Mouse (Mus musculus) thymus, adult 2 months (tissue): Measurements from ENCODE around the gene Olfr1120. TPM values are rescaled to one million over a fixed set of nuclear protein-coding genes. Genes with fewer than 3 reads are reported as not detected.
"Not testable (repeated sequence)": the region's sequence is repeated elsewhere in the genome, so short reads cannot be mapped to it uniquely, and the experiment has no call there.

Experiments
- DNase-seq: peaks from one replicate; pipeline ENCODE4 v3.0.0; 2021
- H3K27ac ChIP-seq: fragments of 200-500 bp; 2 replicates; pipeline ENCODE4 v1.5.1; 2012; ENCODE audit warnings: low read length, control low read depth; ENCODE audit not compliant: control insufficient read depth, insufficient read depth
- H3K27me3 ChIP-seq: fragments of 200-500 bp; 2 replicates; pipeline ENCODE4 v1.6.1; 2012; ENCODE audit warnings: mild to moderate bottlenecking, low read length, moderate library complexity, mixed read lengths; ENCODE audit not compliant: control insufficient read depth, insufficient read depth
- H3K36me3 ChIP-seq: fragments of 200-500 bp; 2 replicates; pipeline ENCODE4 v1.6.1; 2012; ENCODE audit warnings: mild to moderate bottlenecking, low read length, moderate library complexity; ENCODE audit not compliant: control insufficient read depth, insufficient read depth
- H3K4me1 ChIP-seq: fragments of 200-500 bp; replicated peaks from 2 replicates; pipeline ENCODE4 v1.6.1; 2012; ENCODE audit warnings: low read length; ENCODE audit not compliant: control insufficient read depth, insufficient read depth
- H3K4me3 ChIP-seq: fragments of 200-500 bp; 2 replicates; pipeline ENCODE4 v1.5.1; 2012; ENCODE audit warnings: mild to moderate bottlenecking, low read length, control low read depth, moderate library complexity; ENCODE audit not compliant: control insufficient read depth, insufficient read depth
- CTCF ChIP-seq: fragments of 200-500 bp; IDR thresholded peaks from 2 replicates; pipeline ENCODE4 v1.5.1; 2012; ENCODE audit warnings: mild to moderate bottlenecking, control low read depth, low read length, moderate library complexity, borderline replicate concordance; ENCODE audit not compliant: control insufficient read depth, poor library complexity, insufficient read depth; ENCODE audit errors: extremely low read depth
- POLR2A ChIP-seq: fragments of 200-500 bp; IDR thresholded peaks from 2 replicates; pipeline ENCODE4 v1.6.1; 2012; ENCODE audit warnings: mild to moderate bottlenecking, low read length, control low read depth, moderate library complexity; ENCODE audit not compliant: control insufficient read depth, poor library complexity, insufficient read depth; ENCODE audit errors: extremely low read depth
- WGBS: fragments of 180-500 bp; shearing (Covaris S2); methylation state at CpG from one replicate; pipeline ENCODE4 v1.1.7; 2018; 5-methylcytosine and 5-hydroxymethylcytosine counted together
- polyA plus RNA-seq: library from polyadenylated mRNA; depleted of rRNA; stranded (reverse); fragments of >200 nt; gene quantifications from 2 replicates; pipeline ENCODE4 v1.2.3, GENCODE M21; 2012; rRNA removed

The Olfr1120 gene
- polyA plus RNA-seq = not detected in 2 replicates

DNA sequence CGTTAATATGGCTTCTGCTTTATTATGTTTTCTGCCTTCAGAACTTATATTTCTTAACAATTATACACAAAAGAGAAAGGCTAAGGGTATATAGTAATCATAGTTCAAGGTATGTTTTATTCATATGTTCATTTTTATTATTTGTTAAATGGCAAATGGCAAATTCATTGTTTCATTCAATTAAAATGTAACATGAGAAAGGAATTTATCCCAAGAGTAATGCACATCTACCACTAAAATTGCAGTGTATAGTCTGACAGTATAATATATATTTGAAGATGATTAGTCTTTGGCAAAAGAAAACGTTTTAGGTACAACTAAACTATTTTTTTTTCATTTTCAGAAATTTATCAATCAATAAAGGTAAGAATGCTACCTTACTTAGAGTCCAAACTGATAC is at the start of gene Olfr1120:
Gene Olfr1120, plus strand, starts transcription at position 301 of the 400 bp plus-strand sequence.
- 62% methylated on average over 2 of the region's 2 CpGs for WGBS
- Histone ChIP-seq H3K4me3 (no peak within 1 kb of the TSS), H3K27ac (no peak within 1 kb of the TSS), H3K4me1 (no peaks in the 10 kb centered on the region), H3K27me3 (no peaks in the 10 kb centered on the region), H3K36me3 (no peaks in the 10 kb centered on the region)
- TF ChIP-seq CTCF (no peak), POLR2A (no peak)
- DNase-seq = no peak

DNA sequence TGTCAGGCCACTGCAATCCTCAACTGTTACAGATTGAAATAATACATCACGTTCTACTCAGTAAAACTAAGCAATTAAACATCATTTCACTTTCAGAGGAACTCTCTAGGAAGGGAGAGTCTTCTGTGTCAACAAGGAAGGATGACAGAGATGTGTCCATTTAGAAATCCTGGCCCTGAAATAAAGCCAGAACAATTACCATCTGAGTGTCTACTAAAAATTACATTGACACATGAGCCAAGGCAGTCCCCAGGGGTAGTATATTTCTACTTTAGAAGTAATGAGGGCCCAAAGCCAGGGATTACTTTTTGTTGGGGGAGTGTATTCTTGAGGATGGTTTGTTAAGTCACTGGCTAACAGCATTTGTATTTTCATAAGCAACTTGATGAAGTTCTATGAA is 47.3 kb upstream of the Olfr1120 start, which contains the start of gene Olfr1118:
Gene Olfr1118, plus strand, starts transcription at position 301 of the 400 bp plus-strand sequence.
- Histone ChIP-seq H3K4me3 (no peak within 1 kb of the TSS), H3K27ac (no peak within 1 kb of the TSS), H3K36me3 (no peaks in the 10 kb centered on the region), H3K27me3 (no peaks in the 10 kb centered on the region), H3K4me1 (no peaks in the 10 kb centered on the region)
- DNase-seq = no peak
- TF ChIP-seq POLR2A = no peak
- TF ChIP-seq CTCF = no peak
- 77% methylated on average over 1 of the region's 1 CpGs for WGBS

GRCm38 (mm10) chr2:87360121-87360520 is 5.5 kb downstream of the Olfr1120 start:
- H3K27me3 ChIP-seq, H3K4me1 ChIP-seq, H3K36me3 ChIP-seq, H3K27ac ChIP-seq, H3K4me3 ChIP-seq, DNase-seq: not testable (repeated sequence)
- 92% methylated on average over 2 of the region's 2 CpGs for WGBS

GRCm38 (mm10) chr2:87369595-87369994 is 15.0 kb downstream of the Olfr1120 start, which contains the start of gene Olfr1121:
Gene Olfr1121 (plus strand): TSS chr2:87369895.
- DNase-seq = no peak
- 34% methylated on average over 1 of the region's 1 CpGs for WGBS
- TF ChIP-seq POLR2A (no peak), CTCF (no peak)
- H3K36me3 ChIP-seq = no peaks in the 10 kb centered on the region
- H3K27ac ChIP-seq = no peak within 1 kb of the TSS
- no peaks in the 10 kb centered on the region for H3K4me1 ChIP-seq
- H3K27me3 ChIP-seq = no peaks in the 10 kb centered on the region
- H3K4me3 ChIP-seq = no peak within 1 kb of the TSS

- Histone ChIP-seq H3K4me3 (no peak overlapping the region), H3K36me3 (no peaks in the 10 kb centered on the region), H3K27me3 (no peaks in the 10 kb centered on the region), H3K27ac (no peak overlapping the region), H3K4me1 (no peaks in the 10 kb centered on the region)
- 92% methylated on average over 4 of the region's 4 CpGs for WGBS
- TF ChIP-seq CTCF = no peak
- TF ChIP-seq POLR2A = no peak
- DNase-seq = no peak
Observed at GRCm38 (mm10) chr2:87371726-87372125, 17.1 kb downstream of the Olfr1120 start.

- Histone ChIP-seq H3K27me3 (no peaks in the 10 kb centered on the region), H3K27ac (no peak overlapping the region), H3K4me1 (no peaks in the 10 kb centered on the region), H3K4me3 (no peak overlapping the region), H3K36me3 (no peaks in the 10 kb centered on the region)
- 77% methylated on average over 2 of the region's 2 CpGs for WGBS
- TF ChIP-seq POLR2A = no peak
- no peak for TF ChIP-seq CTCF
- DNase-seq = no peak
Observed at GRCm38 (mm10) chr2:87383935-87384334, 29.3 kb downstream of the Olfr1120 start.

DNA sequence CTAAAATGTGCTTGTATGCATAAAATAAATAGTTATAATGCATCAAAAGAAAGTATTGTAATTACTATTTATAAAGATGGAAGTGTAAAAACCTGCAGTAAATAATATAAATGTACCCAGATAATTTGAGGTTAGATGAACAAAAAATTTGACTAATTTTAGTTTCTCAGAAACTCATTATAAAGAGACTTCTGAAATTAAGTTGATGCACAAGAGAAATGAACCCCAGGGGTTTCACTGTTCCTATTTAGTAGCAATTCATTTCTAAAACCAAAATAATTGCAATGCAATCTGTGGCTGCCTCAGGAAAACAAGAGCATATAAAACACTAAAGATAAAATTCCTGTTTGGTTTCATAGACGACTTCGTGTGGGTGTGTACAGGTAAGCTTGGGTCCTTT is 30.9 kb downstream of the Olfr1120 start, which contains the start of gene Olfr1122:
Gene Olfr1122, plus strand, starts transcription at position 301 of the 400 bp plus-strand sequence.
- 89% methylated on average over 2 of the region's 2 CpGs for WGBS
- no peaks in the 10 kb centered on the region for H3K36me3 ChIP-seq

GRCm38 (mm10) chr2:87393605-87394004 is 39.0 kb downstream of the Olfr1120 start:
- not testable (repeated sequence) for DNase-seq, H3K4me3 ChIP-seq, H3K36me3 ChIP-seq, H3K27me3 ChIP-seq, H3K4me1 ChIP-seq, H3K27ac ChIP-seq
- 91% methylated on average over 5 of the region's 5 CpGs for WGBS

More for the DNA sequence above, 30.9 kb downstream of the Olfr1120 start, which contains the start of gene Olfr1122:
- H3K27ac ChIP-seq = no peak within 1 kb of the TSS
- no peak for DNase-seq
- no peak for TF ChIP-seq POLR2A
- TF ChIP-seq CTCF = no peak
- H3K4me1 ChIP-seq = no peaks in the 10 kb centered on the region
- no peak within 1 kb of the TSS for H3K4me3 ChIP-seq
- no peaks in the 10 kb centered on the region for H3K27me3 ChIP-seq

DNA sequence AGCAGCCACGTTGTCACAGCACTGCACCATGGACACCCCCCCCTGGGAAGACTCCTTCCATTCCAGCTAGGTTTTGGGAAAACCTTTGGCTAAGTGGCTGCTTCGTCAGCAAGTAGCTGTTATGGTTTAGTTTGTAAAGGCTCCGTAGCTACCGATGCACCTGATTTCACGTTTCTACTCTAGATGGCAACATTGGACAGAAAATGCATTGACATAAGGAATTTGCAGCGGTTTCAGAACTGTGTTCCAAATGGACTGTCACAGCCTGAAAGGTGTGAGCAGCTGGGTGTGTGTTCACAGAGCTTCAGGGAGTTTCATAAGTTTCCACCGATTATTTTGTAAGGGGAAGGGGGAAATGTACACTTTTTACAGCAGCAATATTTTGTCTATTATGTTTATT is 40.1 kb downstream of the Olfr1120 start:
- H3K36me3 ChIP-seq, H3K27me3 ChIP-seq, H3K4me3 ChIP-seq, H3K4me1 ChIP-seq, H3K27ac ChIP-seq, DNase-seq: not testable (repeated sequence)
- 89% methylated on average over 7 of the region's 7 CpGs for WGBS
